Mouse (Mus musculus) erythroblast, embryonic 14.5 days (primary cell): ENCODE measurements around the gene Dnah9. TPM values are rescaled to one million over a fixed set of nuclear protein-coding genes. Genes with fewer than 3 reads are reported as not detected.

Experiments
- H3K27me3 ChIP-seq: 2 replicates; pipeline ENCODE4 v1.6.1; 2012; ENCODE audit warnings: inconsistent platforms; ENCODE audit not compliant: control insufficient read depth
- H3K36me3 ChIP-seq: 2 replicates; pipeline ENCODE4 v1.6.1; 2012; ENCODE audit warnings: mild to moderate bottlenecking, inconsistent platforms; ENCODE audit not compliant: control insufficient read depth
- H3K4me1 ChIP-seq: 2 replicates; pipeline ENCODE4 v1.6.1; 2012; ENCODE audit warnings: inconsistent platforms; ENCODE audit not compliant: control insufficient read depth
- H3K4me3 ChIP-seq: replicated peaks from 2 replicates; pipeline ENCODE3; 2012; ENCODE audit warnings: moderate library complexity, mild to moderate bottlenecking, inconsistent platforms
- H3K9me3 ChIP-seq: 2 replicates; pipeline ENCODE4 v1.6.1; 2012; ENCODE audit warnings: low read length, inconsistent platforms, mixed read lengths; ENCODE audit not compliant: control insufficient read depth
- GATA1 ChIP-seq: IDR thresholded peaks from 2 replicates; pipeline ENCODE4 v1.6.1; 2012; ENCODE audit warnings: low read length, inconsistent platforms, mixed read lengths
- TAL1 ChIP-seq: IDR thresholded peaks from 3 replicates; pipeline ENCODE4 v1.6.1; 2012; ENCODE audit warnings: low read length, inconsistent platforms, mixed read lengths
- polyA plus RNA-seq: library from polyadenylated mRNA; stranded (reverse); fragments of >175 nt; gene quantifications from 2 replicates; pipeline ENCODE4 v1.2.3, GENCODE M21; 2012

Dnah9 gene
- polyA plus RNA-seq, 1 experiment = not detected

DNA sequence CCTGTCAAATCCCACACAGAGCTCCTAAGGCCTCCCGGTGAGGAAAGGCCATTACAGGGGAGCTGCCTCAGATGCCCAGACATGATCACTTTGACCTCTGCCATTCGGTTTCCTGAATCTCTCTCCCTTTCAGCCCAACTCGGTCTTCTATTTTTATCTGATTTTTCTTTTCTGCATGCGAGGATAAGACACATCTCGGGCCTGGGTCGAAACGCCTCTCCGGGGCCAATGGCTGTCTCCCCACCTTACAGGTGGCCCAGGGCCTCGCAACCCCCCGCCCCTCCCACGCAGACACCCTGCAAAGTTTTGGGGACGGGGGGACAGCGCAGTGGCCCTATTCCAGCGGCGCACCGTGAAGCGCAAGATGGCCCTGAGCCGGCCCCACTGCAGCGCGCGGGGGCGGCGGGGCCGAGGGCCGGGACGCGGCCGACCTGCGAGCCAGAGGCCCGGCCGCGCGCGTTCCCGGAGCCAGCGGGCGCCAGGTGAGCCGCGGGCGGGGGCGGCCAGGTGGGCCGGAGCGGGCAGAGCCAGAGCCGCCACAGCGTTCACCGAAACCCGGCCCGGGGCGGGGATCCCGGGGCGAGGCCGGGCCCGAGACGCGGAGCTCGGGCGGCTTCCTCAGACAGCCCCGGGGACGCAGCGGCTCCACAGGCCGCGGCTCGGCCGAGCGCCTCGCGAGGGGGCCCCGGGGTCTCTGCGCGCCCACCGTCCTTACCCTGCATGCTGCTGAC, 380.8 kb downstream of the Dnah9 start:
- no peaks in the 10 kb centered on the region for H3K9me3 ChIP-seq
- H3K4me1 ChIP-seq = peaks cover 50% of the 10 kb centered on the region
- no peaks in the 10 kb centered on the region for H3K27me3 ChIP-seq
- H3K36me3 ChIP-seq = peaks cover 17% of the 10 kb centered on the region
- H3K4me3 ChIP-seq = peak overlapping the region; percentile 93
- TF ChIP-seq TAL1 = no peak
- TF ChIP-seq GATA1 = no peak

DNA sequence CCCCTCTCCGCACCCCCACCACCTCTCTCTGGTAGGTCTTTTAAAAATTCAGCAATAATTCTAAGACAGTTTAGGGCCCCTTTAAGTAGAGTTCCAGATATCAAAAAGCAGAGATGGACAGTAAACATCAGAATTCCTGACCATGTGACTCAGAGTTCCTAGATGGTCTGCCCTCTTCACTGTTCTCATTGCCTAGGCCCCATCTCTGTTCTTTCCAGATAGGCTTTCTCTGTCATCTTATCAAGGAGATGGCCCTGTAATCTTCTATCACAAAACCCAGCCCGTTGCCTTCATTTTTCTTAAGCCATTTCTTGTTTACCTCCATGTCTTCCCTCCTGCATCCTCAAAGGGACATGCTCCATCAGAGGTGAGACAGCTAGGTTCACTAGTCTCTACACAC, 382.2 kb downstream of the Dnah9 start:
- H3K4me1 ChIP-seq = peaks cover 54% of the 10 kb centered on the region
- no peak for TF ChIP-seq GATA1
- H3K4me3 ChIP-seq = peak overlapping the region; percentile 93

DNA sequence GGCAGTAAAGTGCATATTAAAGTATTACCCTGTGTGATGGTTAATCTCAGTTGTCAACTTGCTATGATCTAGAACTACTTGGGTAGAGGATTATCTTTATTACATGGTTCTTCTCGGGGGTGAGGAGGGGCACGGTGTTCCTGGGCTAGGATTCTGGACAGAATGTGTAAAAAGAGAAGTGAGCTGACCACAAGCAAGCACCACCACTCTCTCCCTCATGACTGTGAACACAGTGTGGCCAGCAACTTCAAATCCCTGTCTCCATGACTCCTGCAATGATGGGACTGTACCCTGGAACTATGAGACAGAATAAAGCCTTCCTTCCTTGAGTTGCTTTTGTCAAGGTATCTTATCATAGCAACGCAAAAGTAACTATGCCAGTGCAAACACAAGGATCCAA, 386.8 kb downstream of the Dnah9 start:
- Histone ChIP-seq H3K4me1 (peaks cover 64% of the 10 kb centered on the region), H3K36me3 (peaks cover 70% of the 10 kb centered on the region), H3K9me3 (no peaks in the 10 kb centered on the region), H3K27me3 (no peaks in the 10 kb centered on the region), H3K4me3 (no peak overlapping the region)
- no peak for TF ChIP-seq GATA1
- TF ChIP-seq TAL1 = no peak

More for the DNA sequence above, 382.2 kb downstream of the Dnah9 start:
- Histone ChIP-seq H3K27me3 (no peaks in the 10 kb centered on the region), H3K9me3 (no peaks in the 10 kb centered on the region), H3K36me3 (peaks cover 28% of the 10 kb centered on the region)
